Mouse (Mus musculus): Measurements from ENCODE around the gene Gm39566.

Gm39566 gene

GRCm38 (mm10) chr11:69795983-69796435 is 19.1 kb downstream of the Gm39566 start:
- DNase-seq (ENCODE audit: low read depth), result no peak

GRCm38 (mm10) chr11:69795168-69795982 is 19.7 kb downstream of the Gm39566 start, which contains the start of gene Chrnb1:
Gene Chrnb1 (minus strand): TSS chr11:69795943.
- DNase-seq (ENCODE audit: low read depth), result peak; percentile 88

- no peak for DNase-seq (ENCODE audit: low read depth)
Measured at GRCm38 (mm10) chr11:69793429-69793828, 21.7 kb downstream of the Gm39566 start.

GRCm38 (mm10) chr11:69791420-69791819 is 23.7 kb downstream of the Gm39566 start:
- DNase-seq (ENCODE audit: low read depth), result no peak

- no peak for DNase-seq (ENCODE audit: low read depth)
Measured at GRCm38 (mm10) chr11:69789431-69789830, 25.7 kb downstream of the Gm39566 start.

GRCm38 (mm10) chr11:69787306-69787705 is 27.8 kb downstream of the Gm39566 start:
- no peak for DNase-seq (ENCODE audit: low read depth)

- DNase-seq (ENCODE audit: low read depth), result no peak
Measured at GRCm38 (mm10) chr11:69784793-69785272, 30.3 kb downstream of the Gm39566 start.

GRCm38 (mm10) chr11:69781828-69782227 is 33.3 kb downstream of the Gm39566 start:
- DNase-seq (ENCODE audit: low read depth), result no peak

GRCm38 (mm10) chr11:69778985-69779384 is 36.1 kb downstream of the Gm39566 start:
- no peak for DNase-seq (ENCODE audit: low read depth)

GRCm38 (mm10) chr11:69778258-69778982 is 36.7 kb downstream of the Gm39566 start:
- DNase-seq (ENCODE audit: low read depth), result no peak

- no peak for DNase-seq (ENCODE audit: low read depth)
Measured at GRCm38 (mm10) chr11:69777504-69778257, 37.4 kb downstream of the Gm39566 start.

- no peak for DNase-seq (ENCODE audit: low read depth)
Measured at GRCm38 (mm10) chr11:69776488-69776887, 38.6 kb downstream of the Gm39566 start.

GRCm38 (mm10) chr11:69775716-69776115 is 39.4 kb downstream of the Gm39566 start:
- no peak for DNase-seq (ENCODE audit: low read depth)

- DNase-seq (ENCODE audit: low read depth), result no peak
Measured at GRCm38 (mm10) chr11:69774961-69775360, 40.1 kb downstream of the Gm39566 start.

GRCm38 (mm10) chr11:69767625-69767909 is 47.5 kb downstream of the Gm39566 start:
- no peak for DNase-seq (ENCODE audit: low read depth)

GRCm38 (mm10) chr11:69766872-69767624 is 48.0 kb downstream of the Gm39566 start:
- DNase-seq (ENCODE audit: low read depth), result no peak

GRCm38 (mm10) chr11:69766126-69766609 is 48.9 kb downstream of the Gm39566 start:
- no peak for DNase-seq (ENCODE audit: low read depth)

- DNase-seq (ENCODE audit: low read depth), result no peak
Measured at GRCm38 (mm10) chr11:69765221-69766125, 49.6 kb downstream of the Gm39566 start, which contains the start of gene Zbtb4. Gene Zbtb4 (plus strand): TSS chr11:69765912.

GRCm38 (mm10) chr11:69763551-69763950 is 51.5 kb downstream of the Gm39566 start:
- DNase-seq (ENCODE audit: low read depth), result no peak

- no peak for DNase-seq (ENCODE audit: low read depth)
Measured at GRCm38 (mm10) chr11:69761868-69762267, 53.2 kb downstream of the Gm39566 start, which contains the start of gene Slc35g3. Gene Slc35g3 (minus strand): TSS chr11:69761968.

Data from fibroblast of lung, adult 2 months (primary cell).